Mouse (Mus musculus) T-helper 17 cell (primary cell): ENCODE results near the gene Tsc22d1.

ENCODE experiments used
- in situ Hi-C, 2 experiments: fragments of 300-600 bp; cut with MboI, MseI; formaldehyde crosslinking; loops; 1 replicate in 1 of 2; 2 replicates in 1 of 2; pipeline ENCODE4 v1.15.1; 2025; ENCODE audit warnings: high pct_unique_total_duplicates in 2 of 2

Tsc22d1 gene

DNA sequence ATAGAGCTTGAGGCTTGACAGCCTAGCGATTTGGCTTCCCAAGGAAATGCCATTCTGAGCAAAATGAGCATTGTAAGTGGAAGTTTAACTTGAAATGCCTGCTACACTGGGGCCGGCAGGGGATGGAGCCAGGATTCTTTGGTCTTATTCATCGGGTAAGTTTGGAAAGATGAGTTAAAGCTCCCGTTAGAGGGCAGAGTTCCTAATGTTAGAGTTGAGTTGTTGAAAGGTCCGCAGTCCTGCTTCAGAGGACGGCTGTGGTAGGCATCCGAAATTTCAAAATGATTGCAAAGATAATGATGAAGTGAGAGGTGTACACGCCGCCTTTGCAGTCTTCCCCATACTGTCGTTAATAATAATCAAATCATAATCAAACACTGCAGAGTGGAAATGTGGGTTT lies 27.4 kb downstream of the Tsc22d1 start:
- in situ Hi-C loops, result no loop called here

DNA sequence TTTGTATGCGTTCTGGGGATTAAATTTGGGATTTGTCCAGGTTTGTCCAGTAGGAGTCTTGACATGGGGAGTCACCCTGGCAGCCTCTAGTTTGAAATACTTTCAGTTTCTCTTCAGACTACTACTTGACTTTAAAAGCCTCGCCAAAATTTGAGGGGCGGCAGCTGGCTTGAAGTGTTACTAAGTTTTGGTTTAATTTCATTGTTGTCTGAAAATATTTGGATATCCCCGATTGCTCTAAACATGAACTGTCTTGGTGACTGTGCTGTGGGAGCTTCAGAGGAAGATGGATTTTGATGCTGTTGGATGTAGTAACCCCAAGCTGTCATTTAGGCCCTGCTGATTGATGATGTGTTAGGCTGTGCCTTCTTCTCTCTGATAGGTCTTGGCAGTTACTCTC lies 34.2 kb downstream of the Tsc22d1 start:
- in situ Hi-C loops, result no loop called here

DNA sequence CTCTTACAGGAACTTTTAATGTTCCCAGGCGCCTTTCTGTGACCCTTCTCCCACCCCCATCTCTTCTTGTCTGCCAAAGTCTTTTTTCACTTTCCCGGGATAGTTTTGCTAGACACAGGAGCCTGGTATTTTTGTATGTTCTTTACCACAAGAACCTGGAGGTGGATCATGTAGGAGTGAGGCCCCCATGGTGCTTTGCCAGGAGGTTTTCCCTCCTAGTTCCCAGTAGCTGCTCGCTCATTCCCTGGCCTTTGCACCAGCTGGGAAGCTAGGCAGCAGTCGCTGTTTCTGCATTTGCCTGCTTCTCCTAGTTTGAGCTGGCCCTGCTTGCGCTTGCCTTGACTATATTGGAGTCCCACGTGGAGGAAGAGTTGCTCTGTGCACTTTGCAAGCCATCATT lies 36.2 kb downstream of the Tsc22d1 start:
- in situ Hi-C loops, result loop anchor here in 1 of 2 experiments (5.0 to 10.0 kb wide), 2 partner anchors 99 to 1264 kb away; no protein-coding TSS in a partner anchor

DNA sequence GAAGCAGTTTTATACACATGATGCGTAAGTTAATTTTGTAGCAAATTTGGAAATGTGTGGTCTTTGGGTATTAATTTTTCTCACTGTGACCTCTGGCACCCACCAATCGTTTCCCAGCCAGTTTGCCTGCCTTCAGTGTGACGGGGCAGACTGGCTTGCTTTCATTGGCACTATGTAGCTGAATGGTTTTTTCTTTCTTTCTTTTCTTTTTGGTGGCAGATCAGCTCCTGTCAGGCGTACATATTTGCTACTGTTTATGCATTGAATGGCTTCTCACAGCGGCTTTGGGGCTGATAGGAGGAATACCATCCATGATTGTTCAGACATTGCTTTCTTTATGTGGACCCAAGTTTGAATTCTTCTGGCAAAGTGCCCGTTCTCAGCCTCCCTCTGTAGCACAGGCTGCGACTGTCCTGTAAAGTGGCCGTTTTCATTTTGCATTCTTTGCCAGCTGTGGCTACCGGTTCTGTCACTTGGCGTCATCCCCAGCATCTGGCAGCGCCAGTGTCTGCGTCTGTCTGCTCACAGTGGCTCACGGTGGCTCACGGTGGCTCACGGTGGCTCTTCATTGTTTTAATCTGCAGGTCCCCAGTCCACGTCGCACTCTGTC lies 38.1 kb downstream of the Tsc22d1 start:
- in situ Hi-C loops, result loop anchor here in 1 of 2 experiments (5.0 to 10.0 kb wide), 2 partner anchors 101 to 1262 kb away; no protein-coding TSS in a partner anchor

DNA sequence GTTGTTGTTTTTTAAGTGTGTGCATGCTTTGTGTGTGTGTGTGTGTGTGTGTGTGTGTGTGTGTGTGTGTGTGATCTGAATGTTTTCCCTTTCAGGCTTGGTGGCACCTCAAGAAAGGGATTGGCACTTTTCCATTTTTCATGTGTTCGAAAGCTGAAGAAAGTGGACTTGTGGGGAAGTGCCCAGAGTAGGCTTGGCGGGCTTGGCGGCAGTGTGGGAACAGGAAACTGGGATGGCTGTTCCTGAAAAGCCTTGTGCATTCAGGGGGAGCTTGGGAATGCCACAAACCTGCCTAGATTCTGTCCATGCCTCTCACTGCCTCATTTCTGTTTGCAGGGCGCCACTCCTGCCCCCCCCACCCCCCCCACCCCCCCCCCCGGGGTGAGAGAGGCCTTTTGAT lies 39.9 kb downstream of the Tsc22d1 start:
- in situ Hi-C loops, result loop anchor here in 1 of 2 experiments (5.0 to 10.0 kb wide), 2 partner anchors 102 to 1260 kb away; no protein-coding TSS in a partner anchor

DNA sequence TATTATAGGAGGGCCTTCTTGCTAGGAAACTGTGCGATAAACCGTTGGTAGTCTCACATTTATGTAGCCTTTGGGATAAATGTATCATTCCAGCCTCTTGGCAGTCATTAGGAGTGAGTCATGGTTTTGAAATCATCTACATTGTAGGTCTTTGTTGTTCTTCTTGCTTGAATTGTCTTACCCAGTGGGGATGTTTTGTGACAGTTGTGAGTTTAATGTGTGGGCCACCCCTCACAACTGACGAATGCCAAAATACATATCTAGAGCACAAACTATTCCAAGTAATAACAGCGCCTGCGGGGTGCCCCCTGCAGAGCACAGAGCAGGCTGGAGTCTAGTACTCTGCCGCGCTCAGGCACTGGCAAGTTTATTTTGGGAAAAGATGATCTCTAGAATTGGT lies 40.4 kb downstream of the Tsc22d1 start:
- in situ Hi-C loops, result loop anchor here in 1 of 2 experiments (10.0 kb wide), 1 partner anchor 1260 kb away; no protein-coding TSS in a partner anchor

DNA sequence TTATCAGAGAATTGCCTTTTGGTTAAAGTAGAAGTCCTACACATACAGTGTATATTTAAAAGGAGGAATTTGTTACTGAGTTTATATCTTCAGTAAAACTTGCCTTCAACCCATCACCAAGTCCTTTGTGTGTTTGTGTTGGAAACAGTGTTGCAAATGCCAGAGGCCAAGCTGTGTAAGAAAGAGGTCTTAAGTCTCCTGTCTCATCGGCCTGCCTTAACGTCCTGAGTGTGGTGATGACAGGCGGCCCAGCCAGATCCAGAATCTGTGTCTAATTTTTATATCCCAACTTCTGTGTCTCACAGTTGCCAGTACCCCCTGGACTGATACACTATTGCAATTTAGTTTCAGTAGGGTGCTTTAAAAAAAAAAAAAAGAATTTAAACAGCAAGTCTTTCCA lies 42.9 kb downstream of the Tsc22d1 start:
- in situ Hi-C loops, result loop anchor here in 1 of 2 experiments (10.0 kb wide), 1 partner anchor 1257 kb away; no protein-coding TSS in a partner anchor

DNA sequence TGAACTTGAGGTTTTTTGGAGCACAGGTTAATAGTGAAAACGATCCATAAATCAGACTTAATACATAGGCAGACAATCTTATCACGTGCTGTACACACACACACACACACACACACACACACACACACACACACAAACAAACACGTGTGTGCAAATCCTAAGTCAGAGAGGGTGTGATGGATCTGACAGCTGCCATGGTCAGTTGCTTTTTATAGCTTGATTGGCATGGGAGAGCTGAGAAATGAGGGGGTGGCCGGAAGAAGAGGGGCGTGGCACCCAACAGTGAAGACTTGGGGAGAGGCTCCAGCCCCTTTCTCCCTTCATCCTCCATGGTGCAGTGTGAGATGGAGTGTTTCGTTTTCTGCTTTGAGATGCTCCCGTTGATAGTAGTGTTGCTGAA lies 45.4 kb downstream of the Tsc22d1 start:
- in situ Hi-C loops, result loop anchor here in 1 of 2 experiments (5.0 kb wide), 1 partner anchor 308 kb away; no protein-coding TSS in a partner anchor

DNA sequence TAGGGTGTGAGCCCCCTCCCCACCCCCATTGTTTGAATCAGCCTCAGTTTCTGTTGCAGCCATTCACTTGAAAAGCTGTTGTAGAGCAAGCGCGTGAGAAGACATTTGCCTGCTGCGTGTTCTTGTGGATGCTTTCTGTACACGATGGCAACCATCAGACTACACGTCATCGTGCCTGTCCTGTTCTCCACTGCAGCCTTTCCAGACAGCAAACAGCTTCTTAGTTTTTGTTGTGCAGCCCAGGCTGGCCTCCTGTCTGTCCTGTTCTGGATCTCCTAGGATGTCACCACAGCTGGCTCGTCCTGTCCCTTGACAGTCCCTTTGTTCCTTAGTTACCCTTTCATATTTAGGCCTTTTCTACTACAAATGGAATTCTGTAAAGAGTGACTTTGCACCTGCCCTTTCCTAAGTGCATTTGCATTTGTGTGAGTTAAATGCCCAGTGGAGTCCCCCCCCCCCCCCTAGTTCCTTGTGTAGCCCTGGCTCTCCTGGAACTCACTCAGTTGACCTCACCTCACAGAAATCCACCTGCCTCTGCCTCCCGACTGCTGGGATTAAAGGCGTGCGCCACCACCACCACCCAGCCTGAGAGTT lies 46.5 kb downstream of the Tsc22d1 start:
- in situ Hi-C loops, result loop anchor here in 1 of 2 experiments (5.0 kb wide), 1 partner anchor 309 kb away; no protein-coding TSS in a partner anchor

DNA sequence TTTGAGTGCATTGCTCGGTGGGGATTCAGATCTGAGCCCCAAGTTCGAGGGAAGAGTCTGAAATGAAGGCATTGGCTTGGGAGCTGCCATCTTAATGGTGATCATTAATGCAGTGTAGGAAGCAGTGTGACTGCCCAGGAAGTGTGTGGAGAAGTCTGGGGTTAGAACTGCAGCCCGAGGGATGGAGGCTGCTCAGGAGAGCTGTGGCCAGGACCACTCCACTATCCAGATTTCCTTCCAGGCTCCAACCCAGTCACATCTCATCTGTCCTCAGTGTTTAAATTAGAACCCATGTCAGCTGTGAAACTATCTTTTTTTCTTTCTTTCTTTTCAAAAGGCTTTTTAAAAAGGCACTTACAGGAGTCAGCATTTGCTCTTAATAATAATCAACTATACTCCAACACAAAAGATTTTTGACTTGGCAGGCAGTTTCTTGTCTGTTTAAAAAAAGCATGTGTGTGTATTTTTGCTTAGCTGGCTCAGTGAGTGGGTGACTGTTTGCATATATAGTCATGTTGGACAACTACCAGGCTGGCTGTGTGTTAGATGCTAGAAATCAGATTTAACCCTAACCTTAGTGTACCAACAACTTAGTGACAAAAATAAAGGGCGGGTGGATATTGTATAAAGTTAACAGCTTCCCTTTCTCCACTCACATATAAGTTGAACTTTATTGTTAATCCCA lies 48.8 kb downstream of the Tsc22d1 start:
- in situ Hi-C loops, result loop anchor here in 1 of 2 experiments (5.0 kb wide), 1 partner anchor 311 kb away; no protein-coding TSS in a partner anchor

DNA sequence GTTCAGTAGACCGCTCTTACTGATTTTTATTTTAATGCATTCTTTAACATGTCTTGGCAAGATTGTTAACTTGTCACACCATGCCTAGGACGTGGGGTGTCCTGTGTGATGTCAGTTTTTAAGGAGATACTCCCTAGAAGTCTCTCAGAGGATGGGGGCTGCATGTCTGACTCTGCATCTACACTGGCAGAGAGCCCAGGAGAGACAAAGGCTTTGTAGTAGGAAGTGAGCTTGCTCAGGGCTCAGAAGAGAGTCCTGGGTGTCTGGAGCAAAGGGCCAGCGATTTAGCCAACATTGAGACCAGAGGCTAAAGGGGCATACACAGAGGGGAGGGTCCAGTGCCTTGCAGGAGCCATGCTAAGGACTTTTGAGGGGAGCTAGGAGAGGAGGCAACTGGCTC lies 50.2 kb downstream of the Tsc22d1 start:
- in situ Hi-C loops, result loop anchor here in 1 of 2 experiments (5.0 kb wide), 2 partner anchors 43 to 313 kb away; no protein-coding TSS in a partner anchor

DNA sequence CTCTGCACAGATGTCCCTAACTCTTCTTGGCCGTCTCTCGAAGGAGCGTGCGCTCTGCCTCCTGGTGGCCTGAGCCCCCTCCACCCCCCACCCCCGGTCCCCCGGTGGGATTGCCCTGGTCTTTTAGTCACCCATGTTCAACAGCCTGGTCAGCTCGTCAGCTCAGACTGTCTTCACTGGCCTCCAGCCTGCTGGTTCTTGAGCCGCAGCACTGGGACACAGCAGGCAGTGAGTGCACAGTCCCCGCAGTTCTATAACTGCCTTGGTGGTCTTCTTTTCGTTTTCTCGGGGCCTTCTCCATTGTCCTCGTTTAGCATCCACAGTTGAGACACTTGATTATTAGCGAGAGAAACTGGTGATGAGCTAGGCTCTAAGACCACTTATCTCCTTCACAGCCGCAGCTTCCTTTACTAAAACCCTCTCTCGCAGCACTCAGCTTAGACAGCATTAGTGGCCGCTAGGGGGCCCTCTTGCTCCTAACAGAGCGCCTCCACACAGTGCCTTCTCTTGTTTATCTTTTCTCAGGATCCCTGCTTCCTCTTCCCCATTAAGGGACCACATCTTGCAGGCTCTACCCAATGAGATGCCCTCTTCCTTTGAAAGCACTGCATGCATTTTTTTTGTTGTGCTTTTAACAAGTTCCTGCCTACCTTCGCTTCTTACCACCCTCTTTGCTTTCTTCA lies 52.0 kb downstream of the Tsc22d1 start:
- in situ Hi-C loops, result loop anchor here in 1 of 2 experiments (5.0 kb wide), 1 partner anchor 44 kb away; no protein-coding TSS in a partner anchor

DNA sequence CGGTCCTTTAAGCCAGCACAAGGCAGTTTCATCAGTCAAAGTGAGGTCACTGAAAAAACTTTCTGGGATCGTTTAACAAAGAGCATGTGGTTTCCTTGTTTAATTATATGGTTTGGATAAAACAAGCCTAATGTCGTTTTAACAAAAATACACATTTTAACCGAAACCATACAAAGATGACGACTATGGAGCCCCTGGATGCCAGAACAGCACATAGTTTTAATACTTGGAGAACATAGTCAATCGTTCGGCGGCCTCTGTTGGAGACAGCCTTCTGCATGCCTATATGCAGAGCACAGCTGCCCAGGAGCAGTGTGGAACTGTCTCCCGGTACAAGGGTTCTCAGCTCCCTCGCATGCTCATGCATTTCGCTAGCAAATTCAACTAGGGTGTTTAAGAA lies 53.2 kb downstream of the Tsc22d1 start:
- in situ Hi-C loops, result loop anchor here in 1 of 2 experiments (5.0 kb wide), 1 partner anchor 46 kb away; no protein-coding TSS in a partner anchor

DNA sequence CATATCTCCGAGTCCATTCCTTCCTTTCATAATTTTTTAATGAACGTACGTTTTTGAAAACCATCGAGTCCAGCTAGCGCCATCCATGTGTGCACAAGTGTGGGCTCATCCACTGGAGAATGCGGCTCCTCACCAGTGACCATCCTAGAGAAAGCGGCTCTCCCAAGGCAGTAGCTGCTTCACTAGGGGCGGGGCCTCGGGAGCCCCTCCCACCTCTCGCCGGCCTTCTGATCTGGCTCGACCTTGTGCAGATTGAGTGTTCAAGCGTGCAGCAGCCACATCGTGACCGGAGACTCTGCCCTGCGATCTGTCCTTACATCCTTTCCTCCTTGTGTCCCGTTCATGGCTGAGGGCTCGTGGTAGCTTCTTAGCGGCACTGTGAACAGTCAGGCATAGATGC lies 56.5 kb downstream of the Tsc22d1 start:
- in situ Hi-C loops, result loop anchor here in 1 of 2 experiments (5.0 to 10.0 kb wide), 2 partner anchors 299 to 576 kb away; no protein-coding TSS in a partner anchor

DNA sequence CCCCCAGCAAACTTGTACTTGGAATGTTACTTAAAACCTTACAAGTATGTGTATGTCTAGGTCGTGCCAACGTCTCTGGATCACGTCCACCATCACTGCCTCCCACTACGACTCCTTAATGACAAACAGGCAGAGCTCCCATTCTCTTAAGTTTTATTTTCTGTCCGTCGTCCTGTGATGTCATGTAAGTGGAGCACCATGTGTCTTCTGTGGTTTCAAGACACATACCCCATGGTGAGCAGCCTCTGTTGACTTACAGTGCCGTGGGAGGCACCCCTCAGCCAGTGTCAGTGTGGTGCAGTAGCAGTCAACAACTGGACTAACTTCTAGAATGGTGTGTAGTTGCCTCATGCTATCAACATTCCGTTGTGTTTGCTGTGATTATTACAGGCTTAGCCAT lies 57.7 kb downstream of the Tsc22d1 start:
- in situ Hi-C loops, result loop anchor here in 1 of 2 experiments (5.0 to 10.0 kb wide), 2 partner anchors 300 to 578 kb away; no protein-coding TSS in a partner anchor

DNA sequence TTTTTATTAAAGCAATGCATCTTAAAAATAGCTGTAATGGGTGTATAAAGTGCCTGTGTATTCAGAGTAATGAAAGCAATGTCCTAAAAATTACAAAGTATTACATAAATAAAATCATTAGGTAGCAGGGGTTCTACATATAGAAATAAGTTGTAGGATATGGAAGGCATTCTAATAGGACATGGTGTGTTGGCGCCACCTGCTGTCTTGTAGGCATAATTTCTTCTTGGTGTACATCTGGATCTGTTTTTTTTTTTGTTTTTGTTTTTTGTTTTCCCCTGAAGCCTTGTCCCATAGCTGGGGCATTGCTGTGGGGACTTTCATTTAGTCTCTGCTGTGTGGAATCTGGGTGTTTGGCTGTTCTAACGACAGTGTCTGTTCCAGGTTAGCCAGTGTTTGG lies 58.6 kb downstream of the Tsc22d1 start:
- in situ Hi-C loops, result loop anchor here in 1 of 2 experiments (5.0 to 10.0 kb wide), 2 partner anchors 301 to 579 kb away; no protein-coding TSS in a partner anchor

DNA sequence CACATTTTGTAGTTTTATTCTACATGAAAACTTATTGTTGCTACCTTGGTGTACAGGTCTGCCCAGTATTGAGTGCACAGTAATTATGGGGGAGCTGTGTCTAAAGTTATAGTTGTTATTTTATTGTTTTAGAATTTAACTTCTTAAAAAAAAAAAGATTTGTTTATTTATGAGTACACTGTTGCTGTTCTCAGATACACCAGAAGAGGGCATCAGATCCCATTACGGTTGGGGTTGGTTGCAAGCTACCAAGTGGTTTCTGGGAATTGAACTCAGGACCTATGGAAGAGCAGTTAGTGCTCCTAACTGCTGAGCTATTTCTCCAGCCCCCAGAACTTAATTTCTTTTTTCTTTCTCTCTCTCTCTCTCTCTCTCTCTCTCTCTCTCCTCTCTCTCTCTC lies 59.4 kb downstream of the Tsc22d1 start:
- in situ Hi-C loops, result loop anchor here in 1 of 2 experiments (5.0 to 10.0 kb wide), 2 partner anchors 302 to 579 kb away; no protein-coding TSS in a partner anchor

DNA sequence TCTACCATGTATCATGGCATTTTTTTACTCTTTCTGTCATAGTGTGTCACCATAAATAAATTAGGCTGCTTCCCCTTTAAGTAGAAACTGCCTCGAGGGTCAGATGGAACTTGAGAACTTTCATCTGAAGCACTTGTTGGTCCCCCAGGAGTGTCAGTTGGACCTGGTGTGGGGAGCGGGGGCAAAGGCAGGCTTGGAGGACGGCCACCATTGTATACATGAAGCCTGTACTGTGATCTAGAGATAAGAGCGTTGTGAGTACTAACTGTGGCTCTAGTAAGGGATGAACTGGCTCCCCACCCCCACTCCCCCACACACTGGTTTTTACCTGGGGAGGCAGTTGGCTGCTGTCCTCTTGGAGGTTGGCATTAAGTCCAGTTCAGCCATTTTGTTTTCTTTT lies 62.0 kb downstream of the Tsc22d1 start:
- in situ Hi-C loops, result loop anchor here in 1 of 2 experiments (10.0 kb wide), 1 partner anchor 582 kb away; no protein-coding TSS in a partner anchor

DNA sequence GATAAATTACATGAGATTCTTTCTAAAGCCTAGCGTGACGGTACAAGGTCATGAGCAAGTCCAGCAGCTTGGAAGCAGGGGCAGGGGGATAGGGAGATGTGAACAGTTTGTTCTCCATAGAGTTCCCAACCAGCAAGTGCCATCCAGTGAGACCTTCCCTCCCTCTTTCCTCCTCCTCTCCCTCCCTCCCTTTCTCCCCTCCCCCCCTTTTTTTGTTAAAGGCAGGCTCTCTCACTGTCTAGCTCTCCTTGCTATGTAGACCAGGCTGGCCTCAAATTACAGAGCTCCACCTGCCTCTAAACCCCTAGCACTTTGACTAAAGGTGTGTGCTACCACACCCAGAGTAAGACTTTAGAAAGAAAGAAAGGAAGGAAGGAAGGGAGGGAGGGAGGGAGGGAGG lies 63.3 kb downstream of the Tsc22d1 start:
- in situ Hi-C loops, result loop anchor here in 1 of 2 experiments (10.0 kb wide), 1 partner anchor 583 kb away; no protein-coding TSS in a partner anchor

DNA sequence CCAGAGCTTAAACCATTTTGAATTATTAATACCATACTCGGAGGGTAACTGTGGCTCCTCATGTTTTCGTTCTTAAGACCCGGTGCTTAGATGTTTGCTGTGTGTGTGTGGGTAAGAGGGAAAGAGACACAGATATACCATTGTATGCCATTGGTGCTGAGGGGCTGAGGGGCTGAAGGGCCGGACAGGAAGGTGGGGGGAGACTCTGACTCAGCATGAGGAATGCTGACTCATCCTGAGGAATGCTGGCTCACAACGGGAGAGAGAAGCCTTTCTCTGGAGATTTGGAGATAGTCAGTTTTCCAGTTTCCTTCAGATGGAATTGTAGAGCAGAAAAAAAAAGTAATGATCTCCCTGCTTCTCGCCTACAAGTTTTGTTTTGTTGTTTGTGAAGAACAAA lies 63.9 kb downstream of the Tsc22d1 start:
- in situ Hi-C loops, result loop anchor here in 1 of 2 experiments (10.0 kb wide), 1 partner anchor 584 kb away; no protein-coding TSS in a partner anchor

DNA sequence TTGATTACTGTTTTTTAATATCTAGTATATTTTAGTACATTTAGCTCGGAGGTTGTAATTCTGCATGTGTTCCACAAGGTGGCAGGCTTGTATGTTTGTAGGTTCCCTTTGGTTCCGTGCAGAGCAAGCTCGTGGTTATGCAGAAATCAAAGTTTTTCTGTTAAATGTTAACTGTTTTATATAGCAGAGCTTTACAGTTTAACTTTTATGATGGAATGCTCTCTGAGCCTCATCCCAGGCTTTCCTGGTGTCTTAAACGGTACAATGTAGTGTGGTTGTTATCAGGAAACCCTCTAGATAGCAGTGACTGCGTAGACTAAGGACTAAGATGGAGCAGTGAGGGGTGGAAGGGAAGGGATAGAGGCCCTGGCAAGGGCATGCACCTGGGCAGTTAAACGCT lies 65.1 kb downstream of the Tsc22d1 start:
- in situ Hi-C loops, result loop anchor here in 1 of 2 experiments (10.0 kb wide), 1 partner anchor 585 kb away; no protein-coding TSS in a partner anchor
